ENCODE assay signal across 9 mouse cellular contexts in the genomic region with DNA sequence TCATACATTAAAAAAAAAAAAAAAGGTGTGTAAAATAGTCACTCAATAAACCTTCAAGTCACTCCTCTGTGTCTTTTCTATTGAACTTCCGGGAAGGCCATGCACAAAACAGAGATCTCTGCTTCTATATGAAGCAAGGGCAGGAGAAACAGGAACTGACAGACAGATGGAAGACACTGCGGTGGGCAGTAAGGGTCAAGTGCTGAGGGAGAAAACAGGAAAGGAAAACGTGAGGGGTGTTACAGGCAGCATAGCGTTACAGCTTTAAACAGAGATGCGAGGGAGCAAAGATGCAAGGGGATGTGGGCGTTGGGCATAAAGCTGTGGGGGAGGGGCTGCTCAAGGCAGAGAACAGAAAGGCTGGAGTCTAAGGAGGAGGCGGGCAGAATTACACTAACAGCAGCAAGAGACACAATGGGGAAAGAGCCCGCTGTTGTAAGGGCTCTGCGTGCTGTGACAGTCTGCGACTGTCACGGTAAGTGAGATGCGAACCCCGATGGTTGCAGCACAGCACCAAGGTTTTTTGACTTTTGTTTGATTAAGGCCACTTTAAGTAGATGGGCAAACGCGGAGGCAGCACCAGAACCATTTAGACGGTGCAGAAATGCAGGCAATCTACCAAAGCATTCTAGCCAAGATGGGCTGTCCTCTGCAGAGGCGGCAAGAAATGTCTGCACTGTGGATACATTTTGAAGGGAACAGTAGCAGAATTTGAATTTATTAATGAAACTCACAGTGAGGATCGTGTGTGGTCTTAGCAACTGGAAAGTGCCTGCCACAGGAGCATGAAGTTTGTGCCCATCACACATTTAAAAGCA.
A peak's percentile ranks its signal among the peaks of the same experiment; 100 is the strongest.
DNase-seq lines count a peak whose midpoint lies in the region; ATAC-seq lines count a peak whose summit lies in the region.
"Had no signal": no experiment of that assay in that cellular context is flagged by ENCODE, and none has a peak within 500 bp of the region (broad histone marks: within the 10 kb centered on the region; RNA-seq: fewer than 3 reads in every experiment).

No protein-coding gene starts in this region.

- H3K4me1 ChIP-seq in heart, embryonic 11.5 days (ENCODE audit: control insufficient read depth, insufficient read depth, low read length): 0 out of 2 replicates have a peak, but pooled peaks cover 3% of the 10 kb centered on the region
- H3K4me1 ChIP-seq in forebrain, embryonic 16.5 days (replicated peaks; ENCODE audit: control insufficient read depth, insufficient read depth, low read length): peaks cover 9% of the 10 kb centered on the region
- H3K4me1 ChIP-seq in midbrain, embryonic 13.5 days (replicated peaks): peaks cover 13% of the 10 kb centered on the region

- intact Hi-C loops in left cerebral cortex, postnatal 25 days (cut with DNase I): loop anchor here (2.0 to 5.0 kb wide), 2 partner anchors 83 to 386 kb away; a partner anchor contains a TSS

- peak overlapping the region; percentile 58 for H3K4me2 ChIP-seq in heart, embryonic 11.5 days
- H3K4me2 ChIP-seq in forebrain, embryonic 16.5 days (ENCODE audit: low read length): peak overlapping the region; percentile 61
- peak overlapping the region; percentile 61 for H3K4me2 ChIP-seq in midbrain, embryonic 13.5 days (replicated peaks)

- H3K9ac ChIP-seq in heart, embryonic 11.5 days (ENCODE audit: low read depth, low read length): peak overlapping the region; percentile 55; the same call in 1 of the 2 replicates
- peak overlapping the region; percentile 39 for H3K9ac ChIP-seq in forebrain, embryonic 16.5 days (replicated peaks; ENCODE audit: low read depth, low read length)
- peak overlapping the region; percentile 69 for H3K9ac ChIP-seq in midbrain, embryonic 13.5 days (replicated peaks)

- 19% methylated on average over 18 of the region's 18 CpGs for WGBS in heart, embryonic 11.5 days (ENCODE audit: insufficient replicate concordance)
- WGBS in forebrain, embryonic 16.5 days: 8% methylated on average over 18 of the region's 18 CpGs
- 12% methylated on average over 18 of the region's 18 CpGs for WGBS in midbrain, embryonic 13.5 days

- H3K36me3 ChIP-seq in heart, embryonic 11.5 days (ENCODE audit: control insufficient read depth, insufficient read depth, low read length): no peaks in the 10 kb centered on the region
- H3K36me3 ChIP-seq in forebrain, embryonic 16.5 days (ENCODE audit: control insufficient read depth, insufficient read depth): no peaks in the 10 kb centered on the region
- H3K36me3 ChIP-seq in midbrain, embryonic 13.5 days: no peaks in the 10 kb centered on the region

- ATAC-seq in heart, embryonic 11.5 days (replicated peaks; ENCODE audit: insufficient number of reproducible peaks, low FRiP score, low TSS enrichment): no peak
- peak; percentile 81 for ATAC-seq in forebrain, embryonic 16.5 days
- peak; percentile 84 for ATAC-seq in midbrain, embryonic 13.5 days

- H3K4me3 ChIP-seq in heart, embryonic 11.5 days (ENCODE audit: low read depth, low read length): peak overlapping the region; percentile 28
- H3K4me3 ChIP-seq in forebrain, embryonic 16.5 days (replicated peaks; ENCODE audit: low read length): peak overlapping the region; percentile 42
- peak overlapping the region; percentile 38 for H3K4me3 ChIP-seq in midbrain, embryonic 13.5 days (replicated peaks)

- H3K27me3 ChIP-seq in heart, embryonic 11.5 days (ENCODE audit: control insufficient read depth, insufficient read depth, low read length): no peaks in the 10 kb centered on the region
- H3K27me3 ChIP-seq in forebrain, embryonic 16.5 days (replicated peaks; ENCODE audit: control insufficient read depth, insufficient read depth, low read length): no peaks in the 10 kb centered on the region
- no peaks in the 10 kb centered on the region for H3K27me3 ChIP-seq in midbrain, embryonic 13.5 days
- H3K27me3 ChIP-seq: Patski had no signal

- H3K27ac ChIP-seq in heart, embryonic 11.5 days (ENCODE audit: low read depth, low read length): no peak overlapping the region
- H3K27ac ChIP-seq in forebrain, embryonic 16.5 days (ENCODE audit: low read length): no peak overlapping the region
- H3K27ac ChIP-seq in midbrain, embryonic 13.5 days: peak overlapping the region; percentile 39

- H3K9me3 ChIP-seq in heart, embryonic 11.5 days (replicated peaks; ENCODE audit: control insufficient read depth, low read length): no peaks in the 10 kb centered on the region
- H3K9me3 ChIP-seq in forebrain, embryonic 16.5 days (ENCODE audit: control insufficient read depth, low read length): no peaks in the 10 kb centered on the region
- no peaks in the 10 kb centered on the region for H3K9me3 ChIP-seq in midbrain, embryonic 13.5 days

- no peak for DNase-seq in heart, adult 8-10 months (ENCODE audit: low spot score)
- DNase-seq in MEL-GATA-1-ER (ENCODE audit: extremely low read depth, low read depth): peak; percentile 4
- DNase-seq in left cerebral cortex, postnatal 25 days (ENCODE audit: low spot score in 2 of 2): peak; percentile 32 to 56
- DNase-seq in telencephalon, adult 2 months (ENCODE audit: low read depth, low spot score): peak; percentile 52
- DNase-seq in ovary, postnatal 14 days (ENCODE audit: low spot score): no peak

Comparison
In these comparisons a context has a peak if more than half of its experiments do, and no peak if none do; other contexts are left out.
1. DNase-seq: peak in MEL-GATA-1-ER (single experiment), left cerebral cortex, postnatal 25 days (2 of 2) and telencephalon, adult 2 months (single experiment); none in heart, adult 8-10 months (single experiment) and ovary, postnatal 14 days (single experiment).
2. Peak in every context shown above with its lines, with median percentiles within 50 percentile points of each other: H3K4me2 ChIP-seq, H3K4me3 ChIP-seq and H3K9ac ChIP-seq.